Mouse (Mus musculus) MEL (cell line): ENCODE measurements around the gene Elmod3. TPM values are rescaled to one million over a fixed set of nuclear protein-coding genes. Genes with fewer than 3 reads are reported as not detected.
A peak's percentile ranks its signal among the peaks of the same experiment; 100 is the strongest.

Source experiments
- DNase-seq: peaks from one replicate; pipeline ENCODE4 v3.0.0; 2011; ENCODE audit warnings: low read depth, low spot score
- H3K27ac ChIP-seq: 2 replicates; pipeline ENCODE4 v1.5.1; 2012; ENCODE audit warnings: low read depth, mild to moderate bottlenecking, control low read depth, low read length, moderate library complexity; ENCODE audit not compliant: control insufficient read depth
- H3K27me3 ChIP-seq, 2 experiments: fragments of 150-350 bp in 1 of 2; sonication (generic) in 1 of 2; 2 replicates each; pipeline ENCODE4 v1.6.1; 2012; ENCODE audit warnings: low read length in 2 of 2, mild to moderate bottlenecking in 2 of 2, improper control_type of control experiment in 1 of 2, moderate library complexity in 1 of 2; ENCODE audit not compliant: insufficient read depth in 2 of 2, control insufficient read depth in 1 of 2
- H3K36me3 ChIP-seq, 2 experiments: 2 replicates each; pipeline ENCODE4 v1.6.1; 2012 to 2014; ENCODE audit warnings: low read length in 2 of 2, improper control_type of control experiment in 1 of 2, inconsistent platforms in 1 of 2, mild to moderate bottlenecking in 1 of 2; ENCODE audit not compliant: insufficient read depth in 2 of 2, control insufficient read depth in 1 of 2
- H3K4me1 ChIP-seq, 2 experiments: fragments of 150-350 bp in 1 of 2; sonication (generic) in 1 of 2; 2 replicates each; pipeline ENCODE4 v1.6.1; 2012; ENCODE audit warnings: low read length in 2 of 2, improper control_type of control experiment in 1 of 2, mild to moderate bottlenecking in 1 of 2; ENCODE audit not compliant: insufficient read depth in 2 of 2, control insufficient read depth in 1 of 2
- H3K4me3 ChIP-seq, 2 experiments: fragments of 150-350 bp in 1 of 2; sonication (generic) in 1 of 2; 2 replicates each; pipeline ENCODE4 v1.5.1; 2012; ENCODE audit warnings: low read depth in 2 of 2, low read length in 2 of 2, mild to moderate bottlenecking in 2 of 2, moderate library complexity in 2 of 2, control low read depth in 1 of 2, improper control_type of control experiment in 1 of 2; ENCODE audit not compliant: control insufficient read depth in 1 of 2, insufficient read depth in 1 of 2
- H3K79me2 ChIP-seq: 2 replicates; pipeline ENCODE4 v1.6.1; 2012; ENCODE audit warnings: mild to moderate bottlenecking, low read length, moderate library complexity; ENCODE audit not compliant: control insufficient read depth, poor library complexity, insufficient read depth
- H3K9ac ChIP-seq: 2 replicates; pipeline ENCODE4 v1.6.1; 2012; ENCODE audit warnings: low read depth, mild to moderate bottlenecking, control low read depth, low read length, moderate library complexity; ENCODE audit not compliant: control insufficient read depth, poor library complexity, severe bottlenecking
- H3K9me3 ChIP-seq: fragments of 150-350 bp; sonication (generic); replicated peaks from 2 replicates; pipeline ENCODE4 v1.6.1; 2012; ENCODE audit warnings: mild to moderate bottlenecking, low read length, improper control_type of control experiment, moderate library complexity; ENCODE audit not compliant: insufficient read depth
- BHLHE40 ChIP-seq: IDR thresholded peaks from 2 replicates; pipeline ENCODE4 v1.6.1; 2012; ENCODE audit warnings: low read depth, mild to moderate bottlenecking, inconsistent platforms, low read length, improper control_type of control experiment, borderline replicate concordance
- CHD1 ChIP-seq: IDR thresholded peaks from 2 replicates; pipeline ENCODE4 v1.6.1; 2012; ENCODE audit warnings: low read depth, mild to moderate bottlenecking, inconsistent platforms, low read length, improper control_type of control experiment
- EP300 ChIP-seq, 2 experiments: IDR thresholded peaks; 2 replicates each; pipeline ENCODE4 v1.6.1; 2011; ENCODE audit warnings: improper control_type of control experiment in 2 of 2, low read length in 2 of 2, low read depth in 1 of 2, mild to moderate bottlenecking in 1 of 2
- ETS1 ChIP-seq: IDR thresholded peaks from 2 replicates; pipeline ENCODE4 v1.6.1; 2012; ENCODE audit warnings: low read depth, mild to moderate bottlenecking, inconsistent platforms, low read length, improper control_type of control experiment, moderate library complexity
- GABPA ChIP-seq: IDR thresholded peaks from 2 replicates; pipeline ENCODE4 v1.6.1; 2012; ENCODE audit warnings: low read depth, mild to moderate bottlenecking, inconsistent platforms, low read length, improper control_type of control experiment, moderate library complexity
- GATA1 ChIP-seq: IDR thresholded peaks from 2 replicates; pipeline ENCODE4 v1.6.1; 2011; ENCODE audit warnings: low read depth, low read length, improper control_type of control experiment
- HCFC1 ChIP-seq: IDR thresholded peaks from 2 replicates; pipeline ENCODE4 v1.6.1; 2012; ENCODE audit warnings: low read depth, mild to moderate bottlenecking, inconsistent platforms, low read length, improper control_type of control experiment, moderate library complexity
- JUND ChIP-seq: IDR thresholded peaks from 2 replicates; pipeline ENCODE4 v1.6.1; 2011; ENCODE audit warnings: low read depth, mild to moderate bottlenecking, improper control_type of control experiment, low read length
- MAX ChIP-seq: IDR thresholded peaks from 2 replicates; pipeline ENCODE4 v1.6.1; 2011; ENCODE audit warnings: low read length, improper control_type of control experiment
- MAZ ChIP-seq: IDR thresholded peaks from 2 replicates; pipeline ENCODE4 v1.6.1; 2012; ENCODE audit warnings: low read depth, mild to moderate bottlenecking, inconsistent platforms, low read length, improper control_type of control experiment
- MEF2A ChIP-seq: IDR thresholded peaks from 2 replicates; pipeline ENCODE4 v1.6.1; 2014; ENCODE audit warnings: low read depth, mild to moderate bottlenecking, inconsistent platforms, low read length, improper control_type of control experiment; ENCODE audit not compliant: poor library complexity, insufficient replicate concordance, severe bottlenecking; ENCODE audit errors: extremely low read depth
- MXI1 ChIP-seq: IDR thresholded peaks from 2 replicates; pipeline ENCODE4 v1.6.1; 2011; ENCODE audit warnings: mild to moderate bottlenecking, low read depth, low read length, improper control_type of control experiment
- MYC ChIP-seq: IDR thresholded peaks from 2 replicates; pipeline ENCODE4 v1.6.1; 2011; ENCODE audit warnings: low read depth, mild to moderate bottlenecking, low read length, improper control_type of control experiment, moderate library complexity
- NELFE ChIP-seq: IDR thresholded peaks from 2 replicates; pipeline ENCODE4 v1.6.1; 2011; ENCODE audit warnings: low read depth, low read length, improper control_type of control experiment
- POLR2A ChIP-seq, 2 experiments: IDR thresholded peaks; 2 replicates each; pipeline ENCODE4 v1.6.1; 2011 to 2012; ENCODE audit warnings: low read length in 2 of 2, mild to moderate bottlenecking in 2 of 2, control low read depth in 1 of 2, improper control_type of control experiment in 1 of 2, low read depth in 1 of 2, moderate library complexity in 1 of 2; ENCODE audit not compliant: control insufficient read depth in 1 of 2, insufficient read depth in 1 of 2, poor library complexity in 1 of 2
- RCOR1 ChIP-seq: IDR thresholded peaks from 2 replicates; pipeline ENCODE4 v1.6.1; 2012; ENCODE audit warnings: low read depth, mild to moderate bottlenecking, inconsistent platforms, low read length, improper control_type of control experiment
- SIN3A ChIP-seq: IDR thresholded peaks from 2 replicates; pipeline ENCODE4 v1.6.1; 2012; ENCODE audit warnings: low read length, improper control_type of control experiment, inconsistent platforms
- SMC3 ChIP-seq: IDR thresholded peaks from 2 replicates; pipeline ENCODE4 v1.6.1; 2011; ENCODE audit warnings: low read depth, low read length, improper control_type of control experiment
- TAL1 ChIP-seq: IDR thresholded peaks from 2 replicates; pipeline ENCODE4 v1.6.1; 2012; ENCODE audit warnings: mild to moderate bottlenecking, inconsistent platforms, low read length, moderate library complexity, mixed read lengths
- TBP ChIP-seq: IDR thresholded peaks from 2 replicates; pipeline ENCODE4 v1.8.0; 2011; ENCODE audit warnings: low read depth, low read length, improper control_type of control experiment
- UBTF ChIP-seq: IDR thresholded peaks from 2 replicates; pipeline ENCODE4 v1.6.1; 2012; ENCODE audit warnings: low read depth, mild to moderate bottlenecking, inconsistent platforms, low read length, improper control_type of control experiment, moderate library complexity, borderline replicate concordance; ENCODE audit not compliant: insufficient read depth
- USF1 ChIP-seq: IDR thresholded peaks from 2 replicates; pipeline ENCODE4 v1.6.1; 2014; ENCODE audit warnings: low read depth, mild to moderate bottlenecking, inconsistent platforms, low read length, improper control_type of control experiment, moderate library complexity
- USF2 ChIP-seq, 2 experiments: IDR thresholded peaks; 2 replicates each; pipeline ENCODE4 v1.6.1; 2011 to 2012; ENCODE audit warnings: improper control_type of control experiment in 2 of 2, low read length in 2 of 2, borderline replicate concordance in 1 of 2, inconsistent platforms in 1 of 2, low read depth in 1 of 2, mild to moderate bottlenecking in 1 of 2; ENCODE audit not compliant: insufficient read depth in 1 of 2
- ZC3H11A ChIP-seq: IDR thresholded peaks from 2 replicates; pipeline ENCODE4 v1.6.1; 2012; ENCODE audit warnings: low read depth, mild to moderate bottlenecking, inconsistent platforms, low read length, improper control_type of control experiment
- polyA plus RNA-seq, 2 experiments: library from polyadenylated mRNA; stranded (reverse) in 1 of 2; unstranded in 1 of 2; fragments of >175 nt in 1 of 2; fragments of >200 nt in 1 of 2; gene quantifications; 2 replicates each; pipeline versions ENCODE4 v1.2.1 to v1.2.4; 2012; ENCODE audit warnings: low replicate concordance in 2 of 2, low read depth in 1 of 2; ENCODE audit not compliant: insufficient read length in 2 of 2, insufficient read depth in 1 of 2, missing spikeins in 1 of 2
- total RNA-seq: library from RNA; depleted of rRNA; stranded (reverse); fragments of 300-350 nt; gene quantifications from 2 replicates; pipeline ENCODE4 v1.2.3, GENCODE M21; 2012

Gene Elmod3
- total and polyA plus RNA-seq, 3 experiments, result 4.2 to 14.1 TPM; not detected in 1

DNA sequence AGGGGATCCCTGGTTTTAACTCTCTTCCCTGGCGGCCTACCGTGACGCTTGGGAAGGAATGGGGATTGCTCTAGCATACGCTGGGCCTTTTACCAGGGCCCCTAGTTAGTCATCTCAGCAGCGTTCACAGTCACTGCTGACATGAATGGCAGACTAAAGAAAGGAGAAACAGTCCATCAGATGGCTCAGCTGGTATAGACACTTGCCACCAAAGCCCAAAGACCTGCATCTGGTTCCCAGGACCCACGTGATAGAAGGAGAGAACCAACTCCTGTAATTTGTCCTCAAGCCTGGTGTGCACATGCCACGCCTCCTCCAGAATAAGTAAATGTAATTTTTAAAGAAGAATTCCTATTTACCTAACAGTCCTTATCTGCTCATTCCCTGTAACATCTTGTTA is 52.8 kb downstream of the Elmod3 start:
- TF ChIP-seq SMC3 (no peak), GATA1 (peak; percentile 38), HCFC1 (peak; percentile 15; the same call in 1 of the 2 replicates), EP300 (IDR thresholded peaks at IDR 0.05; ENCODE audit: low read depth in 1 of 2, low read length in 2 of 2) (peak; percentile 26; a peak in 1 of 4 replicates), CHD1 (no peak), POLR2A (IDR thresholded peaks at IDR 0.05; ENCODE audit: control insufficient read depth in 1 of 2, insufficient read depth in 1 of 2, low read depth in 1 of 2, low read length in 2 of 2, poor library complexity in 1 of 2) (peak in 1 of 2 experiments; percentile 60; a peak in 2 of 4 replicates), ZC3H11A (no peak), MYC (peak; percentile 88), USF1 (peak; percentile 88), JUND (no peak), TAL1 (0 out of 2 replicates have a peak, but pooled peaks have one; percentile 14), TBP (peak; percentile 78), BHLHE40 (0 out of 2 replicates have a peak, but pooled peaks have one; percentile 31), RCOR1 (peak; percentile 47; the same call in 1 of the 2 replicates), NELFE (peak; percentile 57; the same call in 1 of the 2 replicates), MXI1 (peak; percentile 88), MAZ (no peak), UBTF (no peak), USF2 (IDR thresholded peaks at IDR 0.05; ENCODE audit: borderline replicate concordance in 1 of 2, insufficient read depth in 1 of 2, low read depth in 1 of 2, low read length in 2 of 2) (peak in 1 of 2 experiments; percentile 50; a peak in 1 of 4 replicates), ETS1 (peak; percentile 63), MAX (peak; percentile 88), MEF2A (no peak), GABPA (no peak), SIN3A (peak; percentile 43; the same call in 1 of the 2 replicates)
- TF ChIP-seq, all 39 proteins: peak for 16
- peaks cover 0 to 26% of the 10 kb centered on the region in 2 experiments; a peak in 2 of 4 replicates for H3K36me3 ChIP-seq
- peaks cover 17 to 46% of the 10 kb centered on the region in 2 experiments for H3K4me1 ChIP-seq
- H3K27me3 ChIP-seq, result no peaks in the 10 kb centered on the region
- DNase-seq, result peak; percentile 81
- H3K79me2 ChIP-seq, result peaks cover 13% of the 10 kb centered on the region
- peak overlapping the region; percentile 39 to 63 for H3K4me3 ChIP-seq
- H3K27ac ChIP-seq, result peak overlapping the region; percentile 95
- peak overlapping the region; percentile 78 for H3K9ac ChIP-seq
- H3K9me3 ChIP-seq, result no peaks in the 10 kb centered on the region
